23 mouse cellular contexts compared by ENCODE assay signal in the genomic region with DNA sequence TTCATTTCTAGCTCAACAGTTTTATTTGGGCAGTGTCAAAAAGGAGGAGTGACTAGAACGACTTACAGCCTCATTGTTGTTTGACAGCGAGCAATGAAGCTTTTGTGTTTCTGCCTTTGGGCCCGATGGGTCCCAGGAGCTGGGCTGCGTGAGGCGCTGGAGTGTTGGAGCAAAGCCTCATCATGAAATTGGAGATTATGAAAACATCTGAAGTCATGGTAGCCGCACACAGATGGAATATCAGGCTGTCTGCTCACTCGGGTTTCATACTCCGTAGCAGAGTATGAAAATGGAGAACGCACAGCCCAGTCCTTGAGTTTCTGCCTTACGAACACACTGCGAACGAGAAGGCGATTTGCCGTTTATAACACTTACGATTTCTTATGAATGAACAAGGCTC.
A peak's percentile ranks its signal among the peaks of the same experiment; 100 is the strongest.
DNase-seq lines count a peak whose midpoint lies in the region; ATAC-seq lines count a peak whose summit lies in the region.
"Had no signal": no experiment of that assay in that cellular context is flagged by ENCODE, and none has a peak within 500 bp of the region (broad histone marks: within the 10 kb centered on the region; RNA-seq: fewer than 3 reads in every experiment).

No protein-coding gene starts in this region.

- DNase-seq in embryonic facial prominence, embryonic 10.5 days (ENCODE audit: low spot score), result no peak
- peak; percentile 36 for DNase-seq in layer of hippocampus, adult 9-11 months
- DNase-seq in layer of hippocampus, postnatal 10 days (ENCODE audit: low spot score in 2 of 2), result no peak
- DNase-seq in skeletal muscle tissue, adult 2 months (ENCODE audit: low read depth, low spot score), result peak; percentile 75
- DNase-seq in urinary bladder, postnatal 14 days (ENCODE audit: low spot score), result no peak
- DNase-seq: adrenal gland, adult 8-10 months; cerebellum, adult 11 months; cerebellum, postnatal 25 days; heart, postnatal 10 days; kidney, adult 9 months; right cerebral cortex, adult 18-20 months; thymus, postnatal 14 days had no signal

- 0 out of 2 replicates have a peak overlapping the region, but pooled peaks have one; percentile 1 for H3K4me2 ChIP-seq in embryonic facial prominence, embryonic 12.5 days (replicated peaks)
- no peak overlapping the region for H3K4me2 ChIP-seq in heart, embryonic 16.5 days (ENCODE audit: low read depth, low read length)
- no peak overlapping the region for H3K4me2 ChIP-seq in heart, embryonic 12.5 days
- H3K4me2 ChIP-seq: hindbrain, embryonic 12.5 days; liver, embryonic 15.5 days; midbrain, embryonic 12.5 days; neural tube, embryonic 12.5 days had no signal

- H3K4me3 ChIP-seq in embryonic facial prominence, embryonic 12.5 days, result no peak overlapping the region
- H3K4me3 ChIP-seq in embryonic facial prominence, embryonic 10.5 days, result no peak overlapping the region
- no peak overlapping the region for H3K4me3 ChIP-seq in heart, embryonic 16.5 days (ENCODE audit: low read length)
- H3K4me3 ChIP-seq in heart, embryonic 12.5 days, result no peak overlapping the region
- H3K4me3 ChIP-seq: erythroblast, embryonic 14.5 days; hindbrain, embryonic 12.5 days; liver, embryonic 15.5 days; midbrain, embryonic 12.5 days; neural tube, embryonic 12.5 days had no signal

- H3K9me3 ChIP-seq in embryonic facial prominence, embryonic 12.5 days, result no peaks in the 10 kb centered on the region
- no peaks in the 10 kb centered on the region for H3K9me3 ChIP-seq in embryonic facial prominence, embryonic 10.5 days
- no peaks in the 10 kb centered on the region for H3K9me3 ChIP-seq in heart, embryonic 16.5 days (replicated peaks; ENCODE audit: control insufficient read depth, low read length)
- H3K9me3 ChIP-seq in heart, embryonic 12.5 days (replicated peaks), result no peaks in the 10 kb centered on the region
- H3K9me3 ChIP-seq: hindbrain, embryonic 12.5 days; liver, embryonic 15.5 days; midbrain, embryonic 12.5 days; neural tube, embryonic 12.5 days had no signal

- 0 out of 2 replicates have a peak overlapping the region, but pooled peaks have one; percentile 17 for H3K27ac ChIP-seq in embryonic facial prominence, embryonic 12.5 days
- no peak overlapping the region for H3K27ac ChIP-seq in embryonic facial prominence, embryonic 10.5 days (replicated peaks)
- 0 out of 2 replicates have a peak overlapping the region, but pooled peaks have one; percentile 16 for H3K27ac ChIP-seq in heart, embryonic 16.5 days (ENCODE audit: low read length)
- H3K27ac ChIP-seq in heart, embryonic 12.5 days (ENCODE audit: poor library complexity, severe bottlenecking), result no peak overlapping the region
- H3K27ac ChIP-seq: liver, embryonic 15.5 days; macrophage; midbrain, embryonic 12.5 days; neural tube, embryonic 12.5 days had no signal

- WGBS in embryonic facial prominence, embryonic 12.5 days, result 58% methylated on average over 15 of the region's 15 CpGs
- whole genome bisulfite sequencing in embryonic facial prominence, embryonic 10.5 days, result 73% methylated on average over 15 of the region's 15 CpGs
- WGBS in heart, embryonic 16.5 days, result 85% methylated on average over 15 of the region's 15 CpGs
- WGBS in heart, embryonic 12.5 days, result 89% methylated on average over 15 of the region's 15 CpGs

- ATAC-seq in embryonic facial prominence, embryonic 12.5 days (ENCODE audit: insufficient number of reproducible peaks, insufficient read depth, low FRiP score, low TSS enrichment), result no peak
- no peak for ATAC-seq in heart, embryonic 16.5 days (replicated peaks; ENCODE audit: extremely low read depth, insufficient read depth, low FRiP score)
- ATAC-seq in heart, embryonic 12.5 days (ENCODE audit: insufficient number of reproducible peaks, low FRiP score), result no peak
- ATAC-seq: forebrain, embryonic 14.5 days; inflammation-experienced regulatory T-cells, adult 6 months had no signal

- H3K9ac ChIP-seq in embryonic facial prominence, embryonic 12.5 days, result no peak overlapping the region
- H3K9ac ChIP-seq in heart, embryonic 16.5 days (ENCODE audit: low read length), result no peak overlapping the region
- H3K9ac ChIP-seq in heart, embryonic 12.5 days, result no peak overlapping the region
- H3K9ac ChIP-seq: hindbrain, embryonic 12.5 days; liver, embryonic 15.5 days; midbrain, embryonic 12.5 days; neural tube, embryonic 12.5 days had no signal

- no peaks in the 10 kb centered on the region for H3K36me3 ChIP-seq in embryonic facial prominence, embryonic 12.5 days
- no peaks in the 10 kb centered on the region for H3K36me3 ChIP-seq in embryonic facial prominence, embryonic 10.5 days (replicated peaks)
- H3K36me3 ChIP-seq in heart, embryonic 16.5 days (ENCODE audit: control insufficient read depth, insufficient read depth), result no peaks in the 10 kb centered on the region
- no peaks in the 10 kb centered on the region for H3K36me3 ChIP-seq in heart, embryonic 12.5 days
- H3K36me3 ChIP-seq: hindbrain, embryonic 12.5 days; liver, embryonic 15.5 days; midbrain, embryonic 12.5 days; neural tube, embryonic 12.5 days had no signal

- peaks cover 27% of the 10 kb centered on the region for H3K4me1 ChIP-seq in embryonic facial prominence, embryonic 12.5 days
- H3K4me1 ChIP-seq in embryonic facial prominence, embryonic 10.5 days, result peaks cover 34% of the 10 kb centered on the region
- peaks cover 25% of the 10 kb centered on the region for H3K4me1 ChIP-seq in heart, embryonic 16.5 days (ENCODE audit: control insufficient read depth, insufficient read depth, low read length)
- H3K4me1 ChIP-seq in heart, embryonic 12.5 days (replicated peaks), result peaks cover 33% of the 10 kb centered on the region
- H3K4me1 ChIP-seq: liver, embryonic 15.5 days had no signal

- H3K27me3 ChIP-seq in embryonic facial prominence, embryonic 12.5 days, result no peaks in the 10 kb centered on the region
- H3K27me3 ChIP-seq in embryonic facial prominence, embryonic 10.5 days (replicated peaks; ENCODE audit: low read depth, poor library complexity, severe bottlenecking), result no peaks in the 10 kb centered on the region
- no peaks in the 10 kb centered on the region for H3K27me3 ChIP-seq in heart, embryonic 16.5 days (ENCODE audit: control insufficient read depth, insufficient read depth, low read length)
- H3K27me3 ChIP-seq in heart, embryonic 12.5 days (replicated peaks), result no peaks in the 10 kb centered on the region
- H3K27me3 ChIP-seq: hindbrain, embryonic 12.5 days; midbrain, embryonic 12.5 days; neural tube, embryonic 12.5 days had no signal

Comparison
In these comparisons a context has a peak if more than half of its experiments do, and no peak if none do; other contexts are left out.
1. H3K27ac ChIP-seq: peak in embryonic facial prominence, embryonic 12.5 days (single experiment) and heart, embryonic 16.5 days (single experiment); none in embryonic facial prominence, embryonic 10.5 days (single experiment) and heart, embryonic 12.5 days (single experiment).
2. DNase-seq: peak in layer of hippocampus, adult 9-11 months (single experiment) and skeletal muscle tissue, adult 2 months (single experiment); none in embryonic facial prominence, embryonic 10.5 days (single experiment), layer of hippocampus, postnatal 10 days (0 of 2) and urinary bladder, postnatal 14 days (single experiment).